Mouse (Mus musculus) right cerebral cortex, adult 18-20 months (tissue): ENCODE measurements around the gene 1700049E17Rik1.
"Not testable (repeated sequence)": the region's sequence is repeated elsewhere in the genome, so short reads cannot be mapped to it uniquely, and the experiment has no call there.

ENCODE experiments used
- DNase-seq: peaks from one replicate; pipeline ENCODE4 v3.0.0; 2022; ENCODE audit warnings: mixed read lengths

1700049E17Rik1 gene

DNA sequence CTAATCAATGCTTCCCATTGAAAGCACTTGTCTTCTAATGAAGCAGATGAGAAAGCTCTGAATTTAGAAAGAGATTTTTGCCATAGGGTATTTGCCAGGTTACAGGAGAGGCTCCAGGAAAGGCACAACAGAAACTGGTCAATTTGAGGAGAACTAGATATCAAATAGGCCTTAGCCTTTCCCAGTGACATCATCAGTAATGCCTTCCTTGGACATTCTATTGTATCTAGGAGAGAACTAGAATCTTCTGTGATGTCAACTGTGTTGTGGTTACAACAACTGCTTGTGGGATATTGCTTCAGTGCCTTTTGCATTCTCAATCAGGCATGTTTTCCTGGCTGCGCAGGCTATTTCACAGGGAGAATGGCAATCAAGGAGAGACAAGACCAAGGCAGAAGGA, at the start of gene 1700049E17Rik1:
1700049E17Rik1 (plus strand) TSS at position 301 of the 400 bp plus-strand sequence.
- not testable (repeated sequence) for DNase-seq

DNA sequence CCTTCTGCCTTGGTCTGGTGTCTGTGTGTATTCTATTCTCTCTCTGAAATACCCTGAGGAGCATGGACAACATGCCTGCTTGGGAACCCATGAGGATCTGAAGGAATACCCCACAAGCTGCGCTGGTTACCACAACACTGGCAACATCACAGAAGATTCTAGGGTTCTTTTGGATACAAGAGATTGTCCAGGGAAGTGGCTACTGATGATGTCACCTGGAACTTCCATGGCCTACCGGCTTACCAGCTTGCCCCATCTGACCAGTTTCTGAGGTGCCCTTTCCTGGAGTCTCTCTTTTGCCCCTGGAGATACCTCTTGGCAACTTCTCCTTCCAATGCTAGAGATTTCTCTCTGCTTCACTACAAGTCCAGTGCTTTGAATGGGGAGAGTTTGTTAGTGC, 17.6 kb upstream of the 1700049E17Rik1 start, which contains the start of gene Gm7980:
Gm7980 (minus strand) TSS at position 101 of the 400 bp plus-strand sequence.
- DNase-seq, result not testable (repeated sequence)

DNA sequence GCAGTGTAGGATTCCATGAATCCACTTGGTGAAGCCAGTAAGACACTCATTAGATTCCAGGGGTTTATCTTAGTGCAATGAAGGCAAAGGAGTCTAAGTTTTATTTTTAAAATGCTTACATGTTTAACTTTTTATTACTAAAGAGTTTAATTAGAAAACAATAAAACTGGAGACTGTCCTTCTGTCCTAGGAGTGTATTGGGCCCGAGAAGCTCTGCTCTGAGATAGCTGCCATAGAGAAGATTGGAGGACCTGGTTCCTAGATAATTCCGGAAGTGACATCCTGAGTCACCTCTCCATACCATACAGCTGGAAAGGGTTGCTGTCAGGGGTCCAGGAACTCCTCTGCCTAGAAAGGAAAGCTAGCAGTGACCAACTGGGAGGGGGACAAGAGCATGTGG, 18.9 kb downstream of the 1700049E17Rik1 start, which contains the start of gene 1700024B05Rik:
1700024B05Rik (plus strand) TSS at position 301 of the 400 bp plus-strand sequence.
- DNase-seq, result not testable (repeated sequence)

DNA sequence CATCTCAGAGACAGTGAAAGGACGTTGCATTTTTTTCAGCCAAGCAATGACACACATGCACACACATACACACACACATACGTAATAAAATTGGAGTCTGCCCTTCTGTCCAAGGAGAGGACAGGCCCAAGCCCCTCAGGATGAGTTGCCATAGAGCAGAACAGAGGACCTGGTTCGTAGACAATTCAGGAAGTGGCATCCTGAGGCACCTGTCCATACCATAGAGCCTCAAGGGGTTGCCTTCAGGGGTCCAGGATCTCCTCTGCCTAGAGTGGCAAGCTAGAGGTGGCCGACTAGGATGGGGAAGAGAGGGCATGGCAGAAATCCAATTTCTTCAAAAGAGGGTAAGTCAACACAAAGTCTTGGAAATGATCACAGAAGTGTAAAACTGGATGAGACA, 39.3 kb downstream of the 1700049E17Rik1 start:
- DNase-seq, result not testable (repeated sequence)

GRCm38 (mm10) chr14:41967827-41968226, 43.1 kb downstream of the 1700049E17Rik1 start, which contains the start of gene Gm6401:
Gm6401 (minus strand) TSS chr14:41967927.
- DNase-seq, result not testable (repeated sequence)

DNA sequence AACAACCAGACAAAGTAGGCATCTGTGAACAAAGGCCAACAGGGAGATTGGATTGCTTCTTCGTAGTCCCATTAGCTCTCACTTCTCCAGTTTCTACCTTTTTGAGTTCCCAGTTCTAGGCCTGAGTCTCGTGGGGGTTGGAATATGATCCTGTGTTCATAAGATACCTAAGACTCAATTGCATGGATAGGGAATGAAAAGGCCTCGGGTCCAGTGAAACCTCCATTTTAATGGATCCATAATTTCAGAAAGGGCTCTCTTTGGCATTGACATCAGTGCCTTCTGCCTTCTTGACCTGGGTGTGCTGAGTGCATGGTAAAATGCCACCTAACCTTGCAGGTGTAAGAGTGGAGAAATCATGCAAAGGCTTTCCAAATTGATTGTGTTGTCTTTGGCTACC, 43.8 kb downstream of the 1700049E17Rik1 start:
- not testable (repeated sequence) for DNase-seq
